Mouse (Mus musculus): ENCODE results near the gene Scfd2.

The Scfd2 gene

GRCm38 (mm10) chr5:74164547-74164946 is 367.0 kb downstream of the Scfd2 start:
- DNase-seq: no peak

DNA sequence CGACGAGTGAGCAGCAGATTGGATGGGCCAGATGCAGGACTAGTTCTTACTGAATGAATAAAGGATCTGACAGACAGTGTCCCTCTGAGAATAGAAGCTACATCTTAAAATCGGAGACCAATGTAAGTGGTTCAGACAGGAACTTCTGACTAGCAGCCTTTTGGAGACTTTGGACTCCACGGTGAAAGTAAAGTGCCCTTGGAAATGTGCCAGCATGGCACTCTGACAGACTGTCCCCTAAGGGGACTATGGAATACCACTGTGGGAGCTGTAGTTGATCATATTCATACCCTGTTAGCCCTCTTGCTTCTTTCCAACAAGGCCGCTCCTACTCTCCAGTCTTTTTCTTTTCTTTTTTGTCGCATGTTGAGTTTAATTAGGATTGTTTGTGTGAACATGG is 368.4 kb downstream of the Scfd2 start:
- DNase-seq: no peak

DNA sequence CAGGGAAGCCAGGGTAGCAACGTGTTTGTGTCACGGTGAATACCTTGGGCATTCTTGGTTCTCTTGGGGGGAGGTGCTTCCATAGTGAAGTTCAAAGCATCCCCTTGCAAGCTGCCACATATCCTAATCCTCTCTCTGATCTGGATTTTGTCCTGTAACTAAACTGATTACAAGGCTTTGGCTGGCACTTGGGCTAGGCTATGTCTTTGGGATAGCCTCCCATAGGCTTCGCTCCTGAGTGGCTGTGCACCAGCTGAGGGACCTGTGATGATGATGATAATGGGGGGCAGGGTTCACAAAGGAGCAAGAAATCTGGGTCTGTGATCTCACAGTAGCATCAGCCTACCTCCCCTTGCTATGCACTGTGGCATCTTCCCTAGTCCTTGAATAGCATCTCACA is 369.5 kb downstream of the Scfd2 start:
- no peak for DNase-seq

DNA sequence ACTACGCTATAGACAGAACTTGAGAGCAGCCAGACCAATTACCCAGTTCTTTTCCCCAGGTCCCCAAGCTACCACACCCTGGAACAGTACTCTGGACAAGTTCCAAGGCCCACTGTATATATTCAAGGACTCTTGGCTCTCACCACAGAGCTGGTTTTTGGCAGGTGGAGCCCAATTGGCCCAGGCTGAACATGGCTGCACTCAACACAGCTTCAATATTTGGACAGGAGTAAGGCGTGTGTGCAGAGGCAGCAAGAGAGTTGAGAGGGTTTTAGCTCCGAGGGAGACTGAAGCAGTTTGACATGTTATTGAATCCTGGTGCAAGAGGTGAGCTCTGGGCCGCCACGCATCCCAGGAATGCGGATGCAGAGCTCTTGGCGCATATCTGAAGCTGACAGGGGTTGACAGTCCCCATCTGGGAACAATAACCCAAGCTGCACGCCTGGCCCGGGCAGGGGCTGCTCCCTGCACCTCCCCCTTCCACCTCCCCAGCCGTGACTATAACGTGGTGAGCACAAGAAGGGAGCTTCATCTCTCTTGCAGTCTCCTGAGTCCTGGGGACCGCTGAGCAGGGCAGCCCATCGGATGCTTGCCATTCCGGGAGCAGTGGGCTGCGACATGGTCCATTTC is 370.1 kb downstream of the Scfd2 start:
- no peak for DNase-seq

- no peak for DNase-seq
Measured at GRCm38 (mm10) chr5:74160349-74160748, 371.2 kb downstream of the Scfd2 start.

DNA sequence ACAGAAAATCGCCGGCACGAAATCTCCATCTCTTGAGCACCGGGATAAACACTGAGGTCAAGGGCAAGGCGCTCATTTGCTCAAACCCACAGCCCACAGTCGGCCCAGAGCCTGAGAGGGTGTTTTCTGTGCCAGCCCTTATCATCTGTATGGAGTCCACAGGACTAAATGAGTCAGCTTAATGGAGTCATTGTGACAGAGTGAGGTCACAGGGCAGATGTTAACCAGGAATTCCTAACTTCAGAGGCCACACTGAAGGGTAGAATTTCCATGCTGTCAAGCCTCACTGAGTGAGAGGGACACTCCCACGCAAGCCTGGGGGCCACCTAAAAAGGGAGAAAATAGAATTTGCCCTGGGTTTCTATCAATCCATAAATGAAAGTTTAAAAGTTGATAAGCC is 371.7 kb downstream of the Scfd2 start:
- no peak for DNase-seq

- DNase-seq: no peak
Measured at GRCm38 (mm10) chr5:74158929-74159632, 372.5 kb downstream of the Scfd2 start.

DNA sequence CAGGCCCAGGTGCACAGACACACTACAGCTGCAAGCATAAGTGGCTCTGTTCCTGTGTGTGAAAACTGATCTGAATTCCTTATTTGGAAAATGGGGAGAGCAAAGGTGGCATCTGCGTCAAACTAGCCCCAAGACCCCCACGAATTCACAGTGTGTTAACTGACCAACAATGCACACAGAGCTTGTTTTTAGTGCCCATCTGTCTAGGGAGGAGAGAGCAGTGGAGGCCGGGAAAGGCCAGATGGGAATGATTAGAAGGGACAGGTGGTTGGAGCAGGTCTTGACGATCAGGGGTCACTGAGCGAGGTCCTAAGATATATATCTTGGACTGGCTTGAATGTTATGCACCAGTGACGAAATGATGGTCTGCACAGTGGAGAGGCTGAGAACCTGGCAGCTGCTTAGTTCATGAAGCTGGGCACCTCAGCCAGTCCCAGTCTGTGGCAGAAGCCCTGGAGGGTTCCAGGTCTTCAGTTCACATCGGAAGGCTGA is 375.7 kb downstream of the Scfd2 start:
- DNase-seq: no peak
